Mouse (Mus musculus) lung, adult 10 weeks (tissue): Measurements from ENCODE around the gene Zfp619. TPM values are rescaled to one million over a fixed set of nuclear protein-coding genes. Genes with fewer than 3 reads are reported as not detected.

ENCODE experiments used
- polyA plus RNA-seq: library from polyadenylated mRNA; stranded (reverse); fragments of 350-450 nt; fragmentation: Illumina TruSeq; extraction: RNeasy Lipid Tissue Mini Kit (QIAGEN cat#74804); gene quantifications from one replicate; pipeline ENCODE4 v1.2.3, GENCODE M21; 2014; ENCODE audit warnings: low read depth, low replicate concordance; ENCODE audit not compliant: insufficient read depth

Gene Zfp619
- 0.77 TPM for polyA plus RNA-seq

DNA sequence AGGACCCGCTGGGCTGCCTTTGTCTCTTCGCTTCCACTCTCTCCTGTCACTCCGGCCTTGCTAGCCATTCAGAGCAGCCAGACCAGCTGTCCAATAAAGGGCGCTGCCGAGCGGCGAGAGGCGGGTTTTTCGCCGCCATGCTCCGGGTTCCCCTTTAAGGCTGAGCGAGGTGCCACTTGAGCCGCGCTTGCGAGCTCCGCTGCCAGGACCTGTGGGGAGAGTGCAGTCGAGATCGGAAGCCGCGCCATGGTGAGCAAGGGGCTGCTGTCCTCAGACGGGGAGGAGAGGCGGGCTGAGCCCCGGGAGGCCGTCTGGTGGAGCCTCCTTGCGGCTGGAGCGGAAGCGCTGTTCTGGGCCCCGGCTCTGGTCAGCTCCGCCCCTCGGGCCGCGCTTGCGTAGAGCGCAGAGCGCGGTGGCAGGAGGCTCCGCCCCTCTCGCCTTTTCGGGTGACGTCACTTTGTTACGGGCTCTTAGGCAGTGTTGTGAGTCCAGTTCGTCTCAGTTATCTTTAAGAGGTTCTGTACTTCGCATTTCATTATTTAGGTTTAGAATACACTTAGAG lies at the start of gene Zfp619:
Gene Zfp619, plus strand, starts transcription at position 151 of the 562 bp plus-strand sequence.

Other genes starting within 250 kb of the Zfp619 start
- gene Gm5114, start 104.6 kb upstream of the Zfp619 start, polyA plus RNA-seq, result not detected